Mouse (Mus musculus) intestine, postnatal 0 days (tissue): ENCODE data around the gene Tnks1bp1. TPM values are rescaled to one million over a fixed set of nuclear protein-coding genes. Genes with fewer than 3 reads are reported as not detected.

Experiments
- ATAC-seq: fragments of 200-750 bp; cut with Nextera tagmentation; 2 replicates; pipeline ENCODE4 v1.8.0; 2017; ENCODE audit warnings: mild to moderate bottlenecking, moderate TSS enrichment, moderate library complexity
- H3K27ac ChIP-seq: fragments of 300-500 bp; sonication (generic); 2 replicates; pipeline ENCODE4 v1.5.1; 2014; ENCODE audit warnings: mild to moderate bottlenecking, low read depth, low read length, moderate library complexity
- H3K27me3 ChIP-seq: fragments of 300-500 bp; sonication (generic); replicated peaks from 2 replicates; pipeline ENCODE4 v1.6.1; 2014; ENCODE audit warnings: low read length, mixed read lengths; ENCODE audit not compliant: control insufficient read depth, insufficient read depth
- H3K36me3 ChIP-seq: fragments of 300-500 bp; sonication (generic); 2 replicates; pipeline ENCODE4 v1.6.1; 2014; ENCODE audit warnings: mild to moderate bottlenecking, moderate library complexity; ENCODE audit not compliant: control insufficient read depth, insufficient read depth
- H3K4me1 ChIP-seq: fragments of 300-500 bp; sonication (generic); replicated peaks from 2 replicates; pipeline ENCODE4 v1.6.1; 2014; ENCODE audit warnings: antibody characterized with exemption, low read length, mixed read lengths; ENCODE audit not compliant: control insufficient read depth, insufficient read depth
- H3K4me2 ChIP-seq: fragments of 300-500 bp; sonication (generic); replicated peaks from 2 replicates; pipeline ENCODE4 v1.6.1; 2014; ENCODE audit warnings: low read depth, mild to moderate bottlenecking, moderate library complexity
- H3K4me3 ChIP-seq: fragments of 300-500 bp; sonication (generic); 2 replicates; pipeline ENCODE4 v1.5.1; 2014; ENCODE audit warnings: low read depth, low read length
- H3K9ac ChIP-seq: fragments of 300-500 bp; sonication (generic); 2 replicates; pipeline ENCODE4 v1.6.1; 2014; ENCODE audit warnings: mild to moderate bottlenecking, low read depth, low read length
- H3K9me3 ChIP-seq: fragments of 300-500 bp; sonication (generic); 2 replicates; pipeline ENCODE4 v1.6.1; 2016; ENCODE audit warnings: mixed run types; ENCODE audit not compliant: control insufficient read depth
- CTCF ChIP-seq: sonication (generic); IDR thresholded peaks from 2 replicates; pipeline ENCODE4 v1.5.1; 2016; ENCODE audit warnings: low read depth, mild to moderate bottlenecking, control low read depth, antibody characterized with exemption, moderate library complexity
- WGBS: fragments of 180-500 bp; shearing (Covaris S2); extraction: QIAGEN DNeasy Blood & Tissue Kit; methylation state at CpG from one replicate; pipeline ENCODE4 v1.1.7; 2014; 5-methylcytosine and 5-hydroxymethylcytosine counted together
- polyA plus RNA-seq: library from polyadenylated mRNA; unstranded; fragments of >200 nt; fragmentation: Nextera tagmentation; extraction: Ambion mirVana; gene quantifications from 2 replicates; pipeline ENCODE4 v1.2.1, GENCODE M21; 2015

The Tnks1bp1 gene
- polyA plus RNA-seq, 1 experiment from 2014 or later = 18.0 TPM

DNA sequence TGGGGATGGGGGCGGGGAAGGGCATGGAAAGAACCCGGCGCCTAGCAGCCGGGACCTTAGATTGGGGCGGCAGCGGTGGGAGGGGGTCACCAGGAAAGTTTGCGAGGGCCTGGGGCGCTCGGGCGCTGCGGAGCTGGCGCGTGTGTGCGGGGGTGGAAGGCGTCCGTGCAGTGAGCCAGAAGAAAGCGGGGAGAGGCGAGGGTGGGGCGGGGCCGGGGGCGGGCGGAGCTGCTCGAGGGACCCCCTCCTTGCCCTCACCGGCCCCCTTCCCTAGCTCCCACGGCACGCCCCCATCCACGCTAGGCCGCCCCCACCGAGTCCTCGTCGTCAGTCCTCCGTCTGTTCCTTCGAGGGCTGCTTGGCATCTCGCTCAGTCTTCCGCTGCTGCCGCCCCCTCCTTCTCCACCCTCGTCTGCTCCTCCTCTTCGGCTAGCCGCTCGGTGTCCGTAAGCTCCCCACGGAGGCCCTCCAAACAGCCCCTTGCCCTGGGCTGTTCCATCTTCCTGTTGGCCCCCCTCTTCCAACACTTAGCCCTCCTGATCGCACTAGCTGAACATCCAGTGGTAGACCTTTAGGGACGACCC, 438 bp downstream of the Tnks1bp1 start:
- under 1% methylated on average over 32 of the region's 44 CpGs for WGBS
- peaks cover 46% of the 10 kb centered on the region for H3K36me3 ChIP-seq
- H3K9me3 ChIP-seq = no peaks in the 10 kb centered on the region
- TF ChIP-seq CTCF = 0 out of 2 replicates have a peak, but pooled peaks have one; percentile 3
- peaks cover 9% of the 10 kb centered on the region for H3K4me1 ChIP-seq
- peak overlapping the region; percentile 78 for H3K9ac ChIP-seq
- no peaks in the 10 kb centered on the region for H3K27me3 ChIP-seq
- H3K4me2 ChIP-seq = peak overlapping the region; percentile 91
- peak overlapping the region; percentile 78 for H3K4me3 ChIP-seq
- H3K27ac ChIP-seq = peak overlapping the region; percentile 93
- ATAC-seq = peak; percentile 30

DNA sequence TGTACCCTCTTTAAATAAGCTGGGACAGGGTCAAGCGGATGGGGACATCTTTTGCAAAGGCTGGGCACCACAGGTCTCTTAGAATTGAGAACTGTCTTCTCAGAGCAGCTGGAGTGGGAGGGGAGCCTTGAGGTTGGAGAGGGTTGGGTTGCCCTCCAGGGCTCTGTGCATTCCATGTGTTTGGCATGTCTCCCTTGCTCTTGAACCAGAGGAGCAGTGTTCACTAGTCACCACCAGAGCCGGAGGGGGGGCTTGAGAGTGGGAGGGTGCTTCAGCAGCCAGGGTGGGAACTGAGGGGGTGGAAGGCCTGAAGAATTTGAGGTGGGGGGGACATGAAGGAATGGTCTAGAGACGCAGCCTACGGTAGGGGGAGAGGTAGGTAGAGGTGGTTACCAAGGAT, 1.5 kb downstream of the Tnks1bp1 start:
- 74% methylated on average over 4 of the region's 4 CpGs for WGBS
- H3K9me3 ChIP-seq = no peaks in the 10 kb centered on the region
- no peak for TF ChIP-seq CTCF
- peaks cover 41% of the 10 kb centered on the region for H3K36me3 ChIP-seq
- H3K4me2 ChIP-seq = peak overlapping the region; percentile 91
- H3K27ac ChIP-seq = no peak overlapping the region
- no peak for ATAC-seq
- H3K9ac ChIP-seq = no peak overlapping the region
- H3K4me1 ChIP-seq = peaks cover 12% of the 10 kb centered on the region
- no peaks in the 10 kb centered on the region for H3K27me3 ChIP-seq
- H3K4me3 ChIP-seq = 0 out of 2 replicates have a peak overlapping the region, but pooled peaks have one; percentile 78

DNA sequence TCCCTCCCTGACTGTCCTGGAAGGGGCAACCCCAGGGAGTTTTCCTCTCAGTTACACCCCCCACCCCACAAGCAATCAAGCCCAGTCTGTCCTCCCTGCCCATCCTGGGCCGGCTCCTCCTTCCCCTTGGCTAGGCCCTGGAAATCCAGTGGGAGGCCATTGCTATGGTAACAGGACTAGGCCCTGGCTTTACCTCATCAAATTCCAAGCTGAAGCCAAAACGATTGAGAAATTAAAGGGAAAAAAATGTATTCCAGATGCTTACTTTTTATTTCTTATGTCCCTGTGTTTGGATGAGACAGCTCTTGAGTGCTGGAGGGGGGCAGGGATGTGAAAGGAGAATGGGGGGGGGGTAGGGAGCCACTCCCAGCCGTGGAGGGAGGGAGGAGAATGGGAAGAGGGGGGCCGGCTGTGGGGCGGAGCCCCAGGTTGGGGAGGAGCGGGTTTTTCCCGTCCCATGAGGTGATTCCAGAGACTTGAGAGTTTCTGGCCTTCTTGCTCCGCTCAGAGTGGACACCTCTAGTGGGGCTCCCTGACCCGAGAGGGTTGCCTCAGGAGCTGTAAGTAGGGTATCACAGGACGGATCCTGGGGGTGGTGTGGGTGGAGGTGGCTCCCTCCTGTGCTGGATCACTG, 2.3 kb downstream of the Tnks1bp1 start:
- Histone ChIP-seq H3K27ac (peak overlapping the region; percentile 86), H3K4me2 (peak overlapping the region; percentile 91), H3K4me1 (peaks cover 12% of the 10 kb centered on the region), H3K9ac (peak overlapping the region; percentile 53; the same call in 1 of the 2 replicates), H3K36me3 (peaks cover 41% of the 10 kb centered on the region), H3K4me3 (peak overlapping the region; percentile 38), H3K27me3 (no peaks in the 10 kb centered on the region), H3K9me3 (no peaks in the 10 kb centered on the region)
- WGBS = 6% methylated on average over 10 of the region's 10 CpGs
- TF ChIP-seq CTCF = no peak
- ATAC-seq = no peak

DNA sequence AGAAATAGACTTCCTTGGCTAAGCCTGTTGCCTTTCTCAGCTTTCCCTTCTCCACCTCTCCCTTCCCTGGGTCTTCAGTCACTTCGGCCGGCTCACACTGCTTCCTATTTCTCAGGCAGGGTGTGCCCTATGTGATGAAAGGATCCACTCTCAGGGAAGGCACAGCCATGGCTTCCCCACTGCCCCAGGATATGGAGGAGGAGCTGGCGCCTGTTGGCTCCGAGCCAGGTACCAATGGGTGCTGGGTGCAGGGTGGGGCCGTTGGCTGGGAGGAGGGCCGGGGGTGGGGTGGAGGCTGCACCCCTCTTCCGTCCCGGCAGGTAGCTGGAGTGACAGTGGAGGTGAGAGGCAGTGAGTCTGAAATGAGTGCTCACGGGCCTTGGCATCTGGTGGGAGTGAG, 2.9 kb downstream of the Tnks1bp1 start:
- 23% methylated on average over 9 of the region's 9 CpGs for WGBS
- H3K36me3 ChIP-seq = peaks cover 40% of the 10 kb centered on the region
- peak overlapping the region; percentile 86 for H3K27ac ChIP-seq
- H3K9ac ChIP-seq = peak overlapping the region; percentile 53; the same call in 1 of the 2 replicates
- peak; percentile 41 for ATAC-seq
- H3K9me3 ChIP-seq = no peaks in the 10 kb centered on the region
- peak overlapping the region; percentile 38 for H3K4me3 ChIP-seq
- TF ChIP-seq CTCF = no peak
- H3K4me2 ChIP-seq = peak overlapping the region; percentile 91
- H3K4me1 ChIP-seq = peaks cover 12% of the 10 kb centered on the region
- no peaks in the 10 kb centered on the region for H3K27me3 ChIP-seq

DNA sequence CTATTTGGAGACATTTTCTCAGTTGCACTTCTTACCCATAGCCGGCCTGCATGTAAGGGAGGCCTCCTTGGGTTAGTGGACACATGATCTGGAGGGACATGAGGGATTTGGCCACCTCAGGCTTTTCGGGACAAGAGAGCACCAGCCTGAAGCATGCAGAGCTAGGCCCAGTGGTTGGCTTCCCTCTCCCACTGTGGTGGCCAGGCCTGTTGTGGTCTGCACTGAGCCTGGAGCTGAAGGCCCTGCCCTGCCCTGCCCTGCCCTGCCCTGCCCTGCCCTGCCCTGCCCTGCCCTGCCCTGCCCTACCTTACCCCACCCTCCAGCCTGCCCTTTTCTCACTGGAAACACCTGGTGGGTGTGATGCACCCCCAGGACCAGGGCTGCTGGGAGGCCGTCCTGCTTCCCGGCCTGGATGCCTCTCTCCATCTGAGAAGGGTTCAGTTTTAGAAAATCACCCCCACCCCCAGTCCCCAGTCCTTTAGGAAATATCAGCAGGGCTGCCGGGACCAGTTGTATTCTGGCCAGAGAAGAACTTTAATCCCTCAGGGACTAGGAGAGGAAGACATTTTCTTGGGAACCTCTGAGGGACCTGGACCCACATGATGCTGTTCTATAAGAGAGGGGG, 5.5 kb downstream of the Tnks1bp1 start:
- Histone ChIP-seq H3K9me3 (no peaks in the 10 kb centered on the region), H3K9ac (no peak overlapping the region)

DNA sequence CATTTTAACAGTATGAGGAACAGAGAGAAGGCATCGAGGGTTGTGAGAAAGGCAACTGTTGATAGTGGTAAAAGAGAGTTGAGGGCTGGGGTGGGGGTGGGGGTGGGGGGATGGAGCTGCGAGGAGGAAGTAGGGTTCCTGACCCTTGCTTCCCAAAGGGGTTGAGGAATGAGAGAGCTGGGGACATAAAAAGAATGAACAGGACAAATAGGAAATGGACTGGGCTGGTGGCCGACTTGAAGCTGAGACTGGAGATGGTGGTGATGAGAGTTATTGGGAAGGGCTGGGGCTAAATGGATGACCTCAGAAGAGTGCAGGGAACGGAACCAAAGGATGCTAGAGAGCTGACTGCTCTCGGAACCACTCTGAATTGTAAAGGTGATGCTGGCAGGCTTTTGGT, 8.9 kb downstream of the Tnks1bp1 start:
- no peak overlapping the region for H3K9ac ChIP-seq
- H3K27ac ChIP-seq = no peak overlapping the region
- peaks cover 13% of the 10 kb centered on the region for H3K4me1 ChIP-seq
- H3K36me3 ChIP-seq = peaks cover 59% of the 10 kb centered on the region
- no peaks in the 10 kb centered on the region for H3K27me3 ChIP-seq
- H3K4me3 ChIP-seq = no peak overlapping the region
- TF ChIP-seq CTCF = no peak
- 69% methylated on average over 5 of the region's 5 CpGs for WGBS
- ATAC-seq = no peak
- no peak overlapping the region for H3K4me2 ChIP-seq
- H3K9me3 ChIP-seq = no peaks in the 10 kb centered on the region

More for the DNA sequence above, 5.5 kb downstream of the Tnks1bp1 start:
- WGBS = 50% methylated on average over 5 of the region's 5 CpGs
- TF ChIP-seq CTCF = no peak
- peak; percentile 32 for ATAC-seq
- H3K4me1 ChIP-seq = peaks cover 7% of the 10 kb centered on the region
- no peak overlapping the region for H3K4me3 ChIP-seq
- H3K27me3 ChIP-seq = no peaks in the 10 kb centered on the region
- peaks cover 43% of the 10 kb centered on the region for H3K36me3 ChIP-seq
- H3K4me2 ChIP-seq = peak overlapping the region; percentile 17; the same call in 1 of the 2 replicates
- H3K27ac ChIP-seq = no peak overlapping the region
